Mouse (Mus musculus) limb, embryonic 15.5 days (tissue): ENCODE measurements around the gene Timp1. TPM values are rescaled to one million over a fixed set of nuclear protein-coding genes. Genes with fewer than 3 reads are reported as not detected.

Experiments used
- microRNA-seq: library from miRNA; unstranded; fragments of <30 nt; microRNA quantifications from one replicate; pipeline ENCODE4, GENCODE M21; 2016
- polyA plus RNA-seq: library from polyadenylated mRNA; unstranded; fragments of >200 nt; fragmentation: Nextera tagmentation; extraction: Ambion mirVana; gene quantifications from 2 replicates; pipeline ENCODE4 v1.2.1, GENCODE M21; 2015

Timp1 gene
- polyA plus RNA-seq, 1 experiment from 2014 or later: 36.0 TPM

Small RNA genes lying within 50 kb of the gene (microRNA-seq; reads per million reads assigned to microRNA genes)
- gene Gm24824 (not detected), gene Mir5617 (not detected)

Other genes starting within 250 kb of the Timp1 start
- 190 and 191 TPM in 2 replicates for gene Uba1, start 211.8 kb upstream of the Timp1 start, polyA plus RNA-seq
- gene Cdk16, start 182.2 kb upstream of the Timp1 start, polyA plus RNA-seq: 115 and 119 TPM in 2 replicates
- 45.3 and 45.6 TPM in 2 replicates for gene Usp11, start 166.3 kb upstream of the Timp1 start, polyA plus RNA-seq
- gene Araf, start 72.4 kb upstream of the Timp1 start, polyA plus RNA-seq: 107 and 111 TPM in 2 replicates
- 0.32 and 0.35 TPM in 2 replicates for gene Syn1, start 50.8 kb downstream of the Timp1 start, polyA plus RNA-seq
- gene Cfp, start 61.4 kb downstream of the Timp1 start, polyA plus RNA-seq: 7.7 and 8.4 TPM in 2 replicates
- gene Elk1, start 80.4 kb downstream of the Timp1 start, polyA plus RNA-seq: 11.6 and 14.4 TPM in 2 replicates
- gene Uxt, start 91.9 kb downstream of the Timp1 start, polyA plus RNA-seq: 44.3 and 47.3 TPM in 2 replicates
- gene Zfp182, start 192.2 kb downstream of the Timp1 start, polyA plus RNA-seq: 6.2 and 7.4 TPM in 2 replicates
- gene Spaca5, start 198.2 kb downstream of the Timp1 start, polyA plus RNA-seq: not detected in 2 replicates
- 1.8 and 2.7 TPM in 2 replicates for gene Zfp300, start 219.4 kb downstream of the Timp1 start, polyA plus RNA-seq
- not detected in 2 replicates for gene Ssxa1, start 245.7 kb downstream of the Timp1 start, polyA plus RNA-seq